ENCODE assay signal across 16 mouse cellular contexts in the genomic region with DNA sequence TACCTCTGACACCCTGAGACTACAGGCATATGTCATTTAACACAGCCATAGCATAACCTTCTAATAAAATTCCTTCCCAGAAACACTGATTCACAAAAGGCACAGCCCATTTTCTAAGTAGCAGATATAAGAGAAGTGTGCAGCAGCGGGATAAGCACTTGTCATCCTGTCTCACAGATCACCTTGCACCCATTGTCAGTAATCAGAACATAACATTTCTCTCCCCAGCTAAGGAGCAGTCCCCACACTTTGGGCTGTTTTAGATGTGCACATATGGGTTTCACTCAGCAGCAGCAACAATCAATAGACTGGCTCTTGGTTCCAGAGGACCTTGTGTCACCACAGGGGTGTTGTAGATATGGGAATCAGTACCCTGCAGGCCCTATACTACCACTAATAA.
"Had no signal": no experiment of that assay in that cellular context is flagged by ENCODE, and none has a peak within 500 bp of the region (broad histone marks: within the 10 kb centered on the region; RNA-seq: fewer than 3 reads in every experiment).

No protein-coding gene starts in this region.

- H3K27me3 ChIP-seq: midbrain, embryonic 13.5 days; midbrain, embryonic 15.5 days; neural tube, embryonic 12.5 days had no signal

- H3K27ac ChIP-seq: macrophage; midbrain, embryonic 13.5 days; midbrain, embryonic 15.5 days; neural tube, embryonic 12.5 days had no signal

- H3K9ac ChIP-seq: lung, embryonic 14.5 days; midbrain, embryonic 13.5 days; midbrain, embryonic 15.5 days; neural tube, embryonic 12.5 days had no signal

- DNase-seq: lung, adult 18-20 months; lung, embryonic 14.5 days; lung, postnatal 10 days; lung, postnatal 36 days; right cerebral cortex, postnatal 25 days; right cerebral cortex, postnatal 4 days; spleen, adult 18-20 months; thymus, adult 18-20 months; thymus, postnatal 14 days; thymus, postnatal 36 days had no signal

- H3K4me1 ChIP-seq: megakaryocyte, embryonic 14.5 days; midbrain, embryonic 13.5 days; midbrain, embryonic 15.5 days; neural tube, embryonic 12.5 days had no signal

- H3K36me3 ChIP-seq: midbrain, embryonic 13.5 days; midbrain, embryonic 15.5 days; neural tube, embryonic 12.5 days had no signal

- H3K4me3 ChIP-seq: megakaryocyte, embryonic 14.5 days; midbrain, embryonic 13.5 days; midbrain, embryonic 15.5 days; neural tube, embryonic 12.5 days had no signal

- ATAC-seq: midbrain, embryonic 13.5 days; midbrain, embryonic 15.5 days had no signal

- H3K9me3 ChIP-seq: megakaryocyte, embryonic 14.5 days; midbrain, embryonic 13.5 days; midbrain, embryonic 15.5 days; neural tube, embryonic 12.5 days had no signal

- H3K4me2 ChIP-seq: lung, embryonic 14.5 days; midbrain, embryonic 11.5 days; midbrain, embryonic 13.5 days; midbrain, embryonic 15.5 days; neural tube, embryonic 12.5 days had no signal
